Mouse (Mus musculus) heart, postnatal 0 days (tissue): ENCODE measurements around the gene Zzef1.

Experiments
- CTCF ChIP-seq: IDR thresholded peaks from 2 replicates; pipeline ENCODE4 v1.5.1; 2016; ENCODE audit warnings: antibody characterized with exemption, control low read depth, low read depth
- EP300 ChIP-seq: IDR thresholded peaks from 2 replicates; pipeline ENCODE4 v1.6.1; 2016; ENCODE audit warnings: antibody characterized with exemption, low read depth

GRCm38 (mm10) chr11:72850419-72851131 lies 54.5 kb downstream of the Zzef1 start:
- no peak for TF ChIP-seq CTCF
- no peak for TF ChIP-seq EP300
